Mouse (Mus musculus): ENCODE measurements around the gene Afdn.
"Not testable (repeated sequence)": the region's sequence is repeated elsewhere in the genome, so short reads cannot be mapped to it uniquely, and the experiment has no call there.

Gene Afdn

GRCm38 (mm10) chr17:13874245-13874644 is 113.9 kb downstream of the Afdn start:
- no peak for DNase-seq (ENCODE audit: low read depth)

DNA sequence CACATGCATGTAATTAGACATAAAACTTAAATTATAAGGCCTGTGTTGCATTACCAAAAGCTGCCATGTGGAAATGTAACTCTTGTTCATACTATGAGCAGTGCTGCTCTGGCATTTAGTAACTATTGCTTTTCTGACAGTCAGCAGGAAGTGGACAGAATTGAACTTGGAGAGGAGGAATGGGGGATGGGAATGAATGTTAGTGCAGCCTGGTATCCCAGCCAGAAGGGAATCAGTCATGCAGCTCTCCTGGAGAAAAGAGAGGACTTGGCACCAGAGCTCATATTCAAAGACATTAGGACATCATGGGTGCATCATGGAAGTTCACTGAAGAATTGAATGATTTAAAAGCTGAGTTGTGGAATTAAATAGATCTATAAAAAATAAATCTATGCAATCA is 117.1 kb downstream of the Afdn start:
- DNase-seq (ENCODE audit: low read depth), result no peak

- DNase-seq (ENCODE audit: low read depth), result no peak
These were observed 119.4 kb downstream of the Afdn start for GRCm38 (mm10) chr17:13879731-13880130.

DNA sequence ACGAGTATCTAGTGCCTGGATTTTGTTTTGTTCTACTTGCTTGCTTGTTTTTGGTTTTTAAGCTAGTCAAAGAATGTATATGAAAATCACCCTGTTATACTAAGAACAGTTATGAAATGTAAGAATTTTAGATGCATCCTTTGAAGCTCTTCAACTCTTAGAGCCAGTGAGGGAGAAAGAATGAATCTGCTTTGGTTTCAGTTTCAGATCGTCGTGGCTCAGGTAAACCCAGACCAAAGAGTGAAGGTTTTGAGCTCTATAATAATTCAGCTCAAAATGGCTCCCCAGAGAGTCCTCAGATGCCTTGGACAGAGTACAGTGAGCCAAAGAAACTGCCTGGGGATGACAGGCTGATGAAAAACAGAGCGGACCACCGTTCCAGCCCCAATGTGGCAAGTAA is 123.2 kb downstream of the Afdn start:
- DNase-seq (ENCODE audit: low read depth), result no peak

DNA sequence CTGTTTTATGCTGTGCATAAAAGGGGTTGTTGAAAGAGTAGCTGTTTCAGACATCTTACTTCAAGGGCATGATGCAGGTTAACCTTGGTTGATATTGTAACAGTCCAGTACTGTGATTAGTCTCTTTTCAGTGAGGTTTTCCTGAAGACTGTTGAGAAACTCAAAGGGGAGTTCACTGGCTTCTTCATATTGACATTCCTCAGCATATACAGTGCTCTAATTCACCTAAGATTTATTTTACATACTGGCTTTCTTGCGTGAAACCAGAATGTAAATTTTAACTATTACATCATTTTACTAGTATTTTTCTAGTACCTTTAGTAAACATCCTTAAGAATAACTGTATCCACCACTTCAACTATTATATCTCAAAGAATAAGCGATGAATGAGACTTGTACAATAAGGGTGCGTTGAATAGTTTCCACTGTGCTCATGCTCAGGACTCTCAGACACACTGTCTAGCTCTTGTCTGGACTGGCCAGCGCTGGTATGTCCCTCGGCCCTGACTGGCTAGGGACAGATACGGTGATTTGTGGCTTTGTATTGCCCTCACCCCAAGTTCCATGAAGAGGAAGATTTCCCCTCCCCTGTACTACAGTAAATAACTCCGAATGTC is 129.6 kb downstream of the Afdn start:
- no peak for DNase-seq (ENCODE audit: low read depth)

DNA sequence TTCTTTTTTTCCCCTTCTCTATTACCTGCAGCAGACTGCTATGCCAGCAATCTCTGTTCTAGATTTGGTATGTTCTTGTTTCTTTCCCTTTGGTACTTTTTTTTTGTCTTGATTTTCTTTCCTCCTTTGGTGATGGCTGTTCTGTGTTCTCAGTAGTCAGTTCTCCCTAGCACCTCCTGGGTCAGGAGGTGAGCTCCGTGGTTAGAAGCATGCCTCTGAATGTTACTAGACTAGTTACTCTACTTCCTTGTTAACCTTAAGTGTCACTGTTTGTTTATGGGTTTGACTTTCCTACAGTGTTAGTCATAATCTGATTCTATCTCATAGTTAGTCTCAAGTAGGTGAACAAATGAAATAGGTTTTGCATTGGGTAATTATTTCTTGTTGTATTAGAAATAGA is 130.6 kb downstream of the Afdn start:
- DNase-seq (ENCODE audit: low read depth), result no peak

- DNase-seq (ENCODE audit: low read depth), result no peak
These were observed 138.5 kb downstream of the Afdn start for GRCm38 (mm10) chr17:13898838-13899237.

DNA sequence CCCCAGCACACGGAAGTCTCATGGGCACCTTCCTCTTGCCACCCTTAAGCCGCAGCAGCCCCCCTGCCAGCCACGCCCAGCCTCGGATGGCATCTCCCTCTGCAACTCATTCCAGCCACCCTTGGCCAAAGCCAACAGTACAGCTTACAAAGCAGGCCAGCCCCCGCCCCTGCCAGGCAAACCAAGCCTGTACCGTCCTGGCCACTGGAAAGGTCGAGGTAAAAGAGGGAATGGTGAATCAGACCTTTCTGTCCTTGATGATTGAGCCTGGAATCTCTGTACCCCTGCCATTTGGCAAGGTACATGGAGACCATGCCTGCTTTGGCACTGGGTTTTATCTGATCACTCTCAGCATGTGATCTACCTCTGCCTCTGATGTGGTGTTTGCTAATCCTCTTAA is 138.9 kb downstream of the Afdn start:
- DNase-seq (ENCODE audit: low read depth), result no peak

- no peak for DNase-seq (ENCODE audit: low read depth)
These were observed 143.5 kb downstream of the Afdn start for GRCm38 (mm10) chr17:13903793-13904192.

GRCm38 (mm10) chr17:13907082-13907481 is 146.7 kb downstream of the Afdn start:
- no peak for DNase-seq (ENCODE audit: low read depth)

- no peak for DNase-seq (ENCODE audit: low read depth)
These were observed 147.3 kb downstream of the Afdn start for GRCm38 (mm10) chr17:13907681-13908080.

DNA sequence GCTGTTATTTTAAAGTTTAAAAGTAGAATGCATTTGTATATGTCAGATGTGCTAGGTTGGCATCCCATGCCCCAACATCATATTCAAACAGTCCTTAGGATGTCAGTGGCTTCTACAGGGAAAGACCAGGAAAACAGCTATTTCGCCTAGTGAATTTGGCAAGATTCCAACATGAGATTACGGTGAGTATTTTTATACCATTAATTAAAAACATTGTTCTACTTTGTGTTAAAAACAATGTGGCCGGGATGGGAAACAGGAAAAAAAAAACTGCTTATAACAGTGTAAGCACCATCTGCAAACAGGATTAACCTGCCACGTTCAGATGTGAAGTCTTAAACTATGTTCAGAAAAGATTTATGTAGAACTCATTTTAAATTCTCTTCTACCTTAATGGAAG is 153.6 kb downstream of the Afdn start:
- DNase-seq (ENCODE audit: low read depth), result no peak

DNA sequence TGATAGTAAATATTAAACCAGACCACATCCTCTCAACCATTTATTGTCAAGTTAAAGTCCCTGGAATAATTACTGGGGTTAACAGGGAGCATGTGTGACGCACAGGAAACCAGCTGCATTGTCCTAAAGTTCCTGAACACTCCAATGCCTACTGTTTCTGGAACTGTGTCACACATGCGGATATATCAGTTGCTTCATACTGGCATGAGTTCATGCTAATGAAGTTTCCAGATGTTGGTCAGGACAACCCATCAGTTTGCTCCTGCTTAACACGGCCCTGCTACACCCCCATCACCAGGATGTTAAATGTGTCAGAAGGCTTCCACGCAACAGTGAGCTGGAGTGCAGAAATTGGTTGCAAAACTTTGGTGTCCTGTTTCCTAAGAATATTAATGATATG is 154.2 kb downstream of the Afdn start:
- no peak for DNase-seq (ENCODE audit: low read depth)

DNA sequence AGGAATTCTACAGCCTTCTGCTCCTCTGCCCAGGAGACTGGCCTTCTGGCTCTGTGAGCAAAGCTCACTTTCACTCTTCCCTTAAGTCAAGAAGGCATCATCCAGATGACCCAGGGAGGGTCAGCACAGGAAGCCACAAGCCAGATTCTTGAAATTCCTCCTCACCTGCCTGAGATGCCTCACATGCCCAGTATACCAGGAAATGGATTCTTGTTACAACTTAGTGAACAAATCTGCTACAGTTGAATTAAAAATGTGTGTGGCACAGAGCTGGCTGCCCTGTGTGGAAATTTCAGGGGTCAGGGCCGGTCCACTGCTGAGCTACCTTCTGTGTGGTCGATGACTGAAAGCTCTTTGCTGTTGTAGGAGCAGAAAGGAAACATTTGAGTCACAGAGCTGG is 160.4 kb downstream of the Afdn start:
- DNase-seq (ENCODE audit: low read depth), result no peak

GRCm38 (mm10) chr17:13923418-13923817 is 163.1 kb downstream of the Afdn start:
- DNase-seq (ENCODE audit: low read depth), result no peak

DNA sequence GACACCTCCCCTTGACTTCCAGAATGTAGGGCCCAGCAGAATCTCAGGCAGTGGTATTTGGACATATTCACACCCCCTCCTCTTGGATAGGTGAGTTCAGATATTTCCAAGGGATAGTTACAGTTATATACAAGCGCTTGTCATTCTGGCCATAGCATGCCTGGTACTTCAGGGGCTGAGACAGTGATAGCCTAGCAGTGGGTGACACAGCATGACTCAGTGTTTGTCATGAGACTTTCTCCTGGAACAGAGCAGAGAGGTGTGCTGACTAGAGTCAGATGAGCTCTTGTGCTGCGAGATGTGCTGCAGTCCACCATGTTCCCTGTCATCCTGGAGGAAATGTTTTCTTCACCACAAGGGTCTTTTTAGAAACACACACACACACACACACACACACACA is 164.2 kb downstream of the Afdn start:
- no peak for DNase-seq (ENCODE audit: low read depth)

GRCm38 (mm10) chr17:13925931-13926330 is 165.6 kb downstream of the Afdn start:
- peak; percentile 4 for DNase-seq (ENCODE audit: low read depth)

GRCm38 (mm10) chr17:13930421-13930820 is 170.1 kb downstream of the Afdn start:
- no peak for DNase-seq (ENCODE audit: low read depth)

DNA sequence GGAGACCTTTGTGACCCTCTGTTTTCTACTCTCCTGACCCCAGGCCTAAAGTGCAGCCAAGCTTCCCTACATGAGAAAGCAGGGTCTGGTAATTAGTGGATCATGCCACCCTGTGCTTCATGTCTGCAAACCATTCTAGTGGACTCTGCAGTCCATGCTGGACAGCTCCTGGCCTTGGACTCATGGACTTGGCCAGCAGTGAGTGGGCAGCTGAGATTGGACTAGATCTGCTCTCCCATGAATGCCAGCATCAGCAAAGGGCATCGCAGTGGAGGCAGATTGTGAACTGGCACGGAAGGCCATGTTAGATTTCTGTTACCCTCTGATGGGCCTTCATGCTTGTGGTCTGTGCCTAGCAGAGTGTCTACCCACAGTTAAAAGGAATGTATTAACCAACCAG is 175.0 kb downstream of the Afdn start:
- DNase-seq (ENCODE audit: low read depth), result not testable (repeated sequence)

GRCm38 (mm10) chr17:13937787-13938186 is 177.4 kb downstream of the Afdn start:
- DNase-seq (ENCODE audit: low read depth), result no peak

GRCm38 (mm10) chr17:13938652-13939051 is 178.3 kb downstream of the Afdn start:
- no peak for DNase-seq (ENCODE audit: low read depth)

GRCm38 (mm10) chr17:13939231-13939630 is 178.9 kb downstream of the Afdn start:
- not testable (repeated sequence) for DNase-seq (ENCODE audit: low read depth)

- DNase-seq (ENCODE audit: low read depth), result no peak
These were observed 180.1 kb downstream of the Afdn start for GRCm38 (mm10) chr17:13940487-13940886.

GRCm38 (mm10) chr17:13948073-13948472 is 187.7 kb downstream of the Afdn start, which contains the start of gene Gm7168:
Gene Gm7168 (plus strand): TSS chr17:13948373.
- not testable (repeated sequence) for DNase-seq (ENCODE audit: low read depth)

DNA sequence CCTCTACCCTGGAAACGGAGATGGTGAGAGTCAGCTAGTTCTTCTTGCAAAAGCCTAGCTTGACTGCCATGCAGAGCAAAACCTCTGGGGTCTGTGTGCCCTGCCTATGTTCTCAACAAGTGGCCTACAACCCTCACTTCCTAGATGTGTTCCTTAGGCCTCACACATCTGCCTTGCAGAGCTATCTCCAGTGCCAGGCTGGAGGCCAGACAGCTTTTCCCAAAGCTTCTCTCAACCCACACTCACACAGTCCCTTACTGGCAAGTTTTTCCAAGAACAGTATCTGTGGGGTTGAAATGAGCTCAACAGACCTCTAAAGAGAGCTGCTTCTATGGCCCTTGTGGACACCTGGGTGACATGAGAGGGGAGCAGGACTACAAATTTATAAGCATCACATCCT is 191.2 kb downstream of the Afdn start:
- DNase-seq (ENCODE audit: low read depth), result not testable (repeated sequence)
